Mouse (Mus musculus) brain, embryonic 14.5 days (tissue): ENCODE data around the gene Chrnb4. TPM values are rescaled to one million over a fixed set of nuclear protein-coding genes. Genes with fewer than 3 reads are reported as not detected.
A peak's percentile ranks its signal among the peaks of the same experiment; 100 is the strongest.

Source experiments
- DNase-seq: peaks from one replicate; pipeline ENCODE4 v3.0.0-alpha.2; 2011; ENCODE audit warnings: low read depth
- CTCF ChIP-seq: fragments of 200-500 bp; IDR thresholded peaks from 2 replicates; pipeline ENCODE4 v1.5.1; 2012; ENCODE audit warnings: inconsistent platforms, mild to moderate bottlenecking, moderate library complexity, borderline replicate concordance; ENCODE audit not compliant: insufficient read depth, insufficient read length; ENCODE audit errors: extremely low read depth
- POLR2A ChIP-seq: fragments of 200-500 bp; IDR thresholded peaks from 2 replicates; pipeline ENCODE4 v1.6.1; 2012; ENCODE audit warnings: mild to moderate bottlenecking, inconsistent platforms, borderline replicate concordance; ENCODE audit not compliant: poor library complexity, insufficient read depth, insufficient read length, severe bottlenecking; ENCODE audit errors: extremely low read depth
- polyA plus RNA-seq: library from polyadenylated mRNA; depleted of rRNA; stranded (reverse); fragments of >200 nt; gene quantifications from 2 replicates; pipeline ENCODE4 v1.2.3, GENCODE M21; 2012; rRNA removed

Gene Chrnb4
- polyA plus RNA-seq, 1 experiment = 2.1 TPM

DNA sequence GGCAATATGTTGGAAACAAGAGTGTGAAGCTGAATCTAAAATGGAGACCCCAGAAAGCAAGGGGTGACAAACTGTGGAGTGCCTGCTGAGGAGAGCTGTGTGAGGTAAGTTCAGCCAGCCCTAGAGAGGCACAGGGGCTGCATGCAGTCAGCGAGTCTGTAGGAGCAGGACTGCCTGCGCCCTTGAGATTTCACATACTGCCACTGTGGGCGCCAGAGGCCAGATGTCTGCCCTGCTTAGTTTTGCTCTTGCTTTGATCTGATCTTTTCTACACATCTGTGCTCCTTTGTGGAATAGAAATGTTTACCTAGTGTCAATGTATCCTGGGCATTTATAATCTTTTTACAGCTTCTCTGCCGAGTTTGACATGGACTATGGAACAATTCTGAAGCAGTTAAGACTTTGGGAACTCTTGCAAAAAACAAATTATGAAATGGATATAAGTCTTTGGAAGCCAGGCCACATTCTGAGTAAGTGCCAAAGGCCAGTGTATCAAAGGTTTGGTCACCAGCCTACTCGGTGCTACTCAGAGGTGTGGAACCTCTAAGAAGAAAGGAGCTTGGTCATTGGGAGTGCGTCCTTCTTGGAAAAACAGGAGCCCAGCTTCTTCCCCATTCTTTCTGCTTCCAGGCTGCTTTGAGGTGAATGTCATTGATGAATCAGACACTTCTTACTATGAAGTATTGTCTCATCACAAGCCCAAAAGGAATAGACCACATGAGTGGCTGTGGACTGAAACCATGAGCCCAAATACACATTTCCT lies 37.8 kb downstream of the Chrnb4 start:
- TF ChIP-seq POLR2A = no peak
- TF ChIP-seq CTCF = no peak

GRCm38 (mm10) chr9:55009692-55010091 lies 38.9 kb downstream of the Chrnb4 start:
- no peak for DNase-seq
- TF ChIP-seq POLR2A = no peak
- TF ChIP-seq CTCF = no peak

More for the DNA sequence above, 37.8 kb downstream of the Chrnb4 start:
- DNase-seq = no peak

DNA sequence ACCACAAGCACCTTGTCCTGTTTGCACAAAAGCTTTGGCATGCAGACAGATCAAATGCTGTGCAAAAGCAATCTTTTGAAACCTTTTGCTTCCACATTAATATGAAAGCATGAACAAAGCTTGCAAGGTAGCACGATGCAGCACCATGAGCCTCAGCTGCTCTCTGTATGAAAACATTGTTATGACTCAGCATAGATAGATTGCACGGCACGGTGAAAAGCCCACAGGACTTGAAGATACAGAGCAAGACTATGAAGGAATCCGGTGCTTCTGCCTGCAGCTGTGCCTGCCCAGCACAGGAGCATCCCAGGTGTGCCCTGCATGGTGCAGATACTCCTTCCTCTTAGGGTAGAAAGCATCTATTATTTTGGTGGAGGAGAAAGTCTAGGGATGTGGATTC lies 45.0 kb downstream of the Chrnb4 start:
- peak; percentile 27 for DNase-seq
- TF ChIP-seq CTCF (no peak), POLR2A (no peak)

DNA sequence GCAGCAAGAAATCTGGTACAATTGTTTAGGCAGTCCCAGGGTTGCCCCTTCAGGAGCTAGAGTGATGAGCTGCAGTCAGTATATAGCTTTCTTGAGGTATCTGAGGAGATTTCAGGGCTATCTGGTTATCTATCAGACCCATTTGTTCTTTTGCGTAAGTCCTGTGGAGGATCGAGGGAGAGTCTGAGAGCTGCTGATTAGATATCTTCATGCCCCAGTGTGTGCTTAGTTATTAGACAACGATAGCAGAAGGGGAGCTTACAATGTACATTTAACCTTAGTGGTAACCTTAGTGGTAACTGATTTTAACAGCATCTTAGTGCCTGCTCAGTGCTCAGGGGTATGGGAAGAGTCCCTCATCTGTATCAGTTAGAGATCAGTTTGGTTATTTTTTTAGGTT lies 52.9 kb downstream of the Chrnb4 start:
- TF ChIP-seq POLR2A (no peak), CTCF (no peak)
- DNase-seq = no peak

DNA sequence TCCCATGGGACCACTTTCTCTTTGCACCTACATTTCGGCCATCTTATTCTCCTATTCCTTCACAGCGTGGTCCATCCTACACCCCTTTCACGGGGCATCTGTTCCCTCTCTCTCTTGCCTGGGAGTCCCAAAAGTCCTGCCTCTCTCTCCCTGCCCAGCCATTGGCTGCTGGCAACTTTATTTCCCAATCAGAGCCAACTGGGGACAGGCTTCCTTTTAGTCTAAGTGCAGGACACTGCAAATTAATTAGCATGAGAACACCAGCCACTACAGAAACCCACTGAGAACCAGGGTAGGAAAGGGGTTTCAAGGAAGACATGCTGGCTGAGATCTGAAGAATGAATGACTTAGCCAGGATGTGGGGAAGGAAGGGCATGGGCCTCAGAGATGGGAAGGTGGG lies 54.2 kb downstream of the Chrnb4 start:
- TF ChIP-seq CTCF = no peak
- TF ChIP-seq POLR2A = no peak
- DNase-seq = no peak

- no peak for DNase-seq
These were observed 58.2 kb downstream of the Chrnb4 start for GRCm38 (mm10) chr9:54990362-54990761.

GRCm38 (mm10) chr9:54982401-54982800 lies 66.2 kb downstream of the Chrnb4 start:
- peak; percentile 11 for DNase-seq
- no peak for TF ChIP-seq POLR2A
- TF ChIP-seq CTCF = no peak

More at GRCm38 (mm10) chr9:54990362-54990761, 58.2 kb downstream of the Chrnb4 start:
- TF ChIP-seq POLR2A = no peak

DNA sequence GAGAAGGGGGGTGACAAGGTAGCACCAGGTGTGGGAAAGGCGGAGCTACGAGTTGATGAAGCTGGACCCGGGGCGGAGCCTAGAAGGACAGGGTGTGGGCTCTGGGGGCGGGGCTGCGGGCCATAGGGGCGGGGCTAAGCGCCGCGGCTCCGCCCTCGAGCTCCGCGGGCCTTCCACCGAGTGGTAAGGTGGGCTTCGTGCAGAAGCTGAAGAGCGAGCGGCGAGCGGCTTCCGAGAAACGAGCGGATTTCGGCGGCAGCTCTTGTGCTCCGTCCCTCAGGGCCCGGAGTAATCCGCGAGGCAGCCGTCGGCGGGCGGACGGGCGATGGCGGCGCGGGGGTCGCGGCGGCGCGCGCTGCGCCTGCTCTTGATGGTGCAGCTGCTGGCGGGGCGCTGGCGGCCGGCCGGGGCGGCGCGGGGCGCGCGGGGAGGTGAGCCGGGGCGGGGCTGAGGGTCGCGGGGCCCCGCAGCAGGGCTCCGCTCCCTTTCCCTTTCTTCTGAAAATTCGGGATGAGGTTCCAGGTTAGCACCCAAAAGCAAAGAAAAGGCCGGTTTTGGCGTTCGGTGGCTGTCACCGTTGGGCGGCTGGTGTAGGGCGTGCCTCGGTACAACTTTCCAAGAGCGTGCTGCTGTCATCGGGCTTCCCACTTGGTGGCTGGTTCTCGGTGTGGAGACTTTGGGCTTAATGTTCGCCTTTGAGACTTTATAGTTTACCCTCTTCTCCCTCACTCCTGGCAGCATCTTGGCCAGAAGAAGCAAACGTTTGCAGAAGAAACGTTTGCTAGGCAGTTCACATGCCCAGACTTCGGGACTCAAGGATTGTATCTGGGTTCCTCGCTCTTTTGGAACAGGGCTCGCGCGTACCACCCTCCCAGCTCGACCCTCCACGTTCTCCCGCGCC lies 67.0 kb downstream of the Chrnb4 start:
- no peak for TF ChIP-seq CTCF
- TF ChIP-seq POLR2A = no peak
- DNase-seq = peak; percentile 78

- no peak for TF ChIP-seq POLR2A
- no peak for TF ChIP-seq CTCF
- peak; percentile 62 for DNase-seq
These were observed 67.9 kb downstream of the Chrnb4 start, which contains the start of gene Chrna5 for GRCm38 (mm10) chr9:54980674-54981073. TSS of gene Chrna5 (plus strand) at chr9:54980880.

Other genes with a start within 250 kb of the Chrnb4 start
- gene Ireb2, start 185.0 kb downstream of the Chrnb4 start, polyA plus RNA-seq = 56.2 and 56.4 TPM in 2 replicates
- 0.93 and 1.8 TPM in 2 replicates for gene Hykk, start 131.5 kb downstream of the Chrnb4 start, polyA plus RNA-seq
- 190 and 217 TPM in 2 replicates for gene Psma4, start 98.0 kb downstream of the Chrnb4 start, polyA plus RNA-seq
- 0.11 and 0.19 TPM in 2 replicates for gene AY074887, start 97.8 kb downstream of the Chrnb4 start, polyA plus RNA-seq
- 2.3 and 4.6 TPM in 2 replicates for gene Chrna5, start 67.9 kb downstream of the Chrnb4 start, polyA plus RNA-seq
- gene Chrna3, start 22.2 kb downstream of the Chrnb4 start, polyA plus RNA-seq = 9.3 and 14.9 TPM in 2 replicates
- gene Ube2q2, start 100.1 kb upstream of the Chrnb4 start, polyA plus RNA-seq = 18.7 and 25.3 TPM in 2 replicates
- gene Fbxo22, start 160.1 kb upstream of the Chrnb4 start, polyA plus RNA-seq = 35.0 and 44.2 TPM in 2 replicates